ENCODE assay signal across 16 mouse cellular contexts in genomic region chr2:122158362-122158802, GRCm38 (mm10). TPM values are rescaled to one million over a fixed set of nuclear protein-coding genes. Genes with fewer than 3 reads are reported as not detected.
DNase-seq lines count a peak whose midpoint lies in the region; ATAC-seq and TF ChIP-seq lines count a peak whose summit lies in the region.
"Had no signal": no experiment of that assay in that cellular context is flagged by ENCODE, and none has a peak within 500 bp of the region (broad histone marks: within the 10 kb centered on the region; RNA-seq: fewer than 3 reads in every experiment).

No protein-coding gene starts in this region.

- TF ChIP-seq EP300 in liver, postnatal 0 days (IDR thresholded peaks at IDR 0.05; ENCODE audit: low read depth): no peak

- H3K4me1 ChIP-seq in liver, postnatal 0 days (ENCODE audit: insufficient read depth): peaks cover 12% of the 10 kb centered on the region
- H3K4me1 ChIP-seq in liver, embryonic 12.5 days: 0 out of 2 replicates have a peak, but pooled peaks cover 11% of the 10 kb centered on the region

- WGBS in liver, postnatal 0 days (ENCODE audit: insufficient replicate concordance): 57% methylated on average over 6 of the region's 6 CpGs
- 59% methylated on average over 6 of the region's 6 CpGs for WGBS in liver, embryonic 12.5 days (ENCODE audit: insufficient replicate concordance)

- intact Hi-C loops in heart, postnatal 36 days (cut with DNase I): no loop called here

- DNase-seq in heart, adult 11 months: peak; percentile 90
- no peak for DNase-seq in heart, postnatal 36 days
- DNase-seq in liver, postnatal 0 days: no peak
- peak; percentile 15 for DNase-seq in brain, adult 2 months (ENCODE audit: low read depth, low spot score)
- peak; percentile 35 for DNase-seq in lung, postnatal 36 days
- DNase-seq in spleen, postnatal 14 days (ENCODE audit: low spot score in 2 of 2): no peak
- no peak for DNase-seq in layer of hippocampus, adult 11-12 months (ENCODE audit: low spot score)
- DNase-seq: cerebellum, postnatal 14 days; thymus, adult 18-20 months had no signal

- TF ChIP-seq CTCF in liver, postnatal 0 days (IDR thresholded peaks at IDR 0.05; ENCODE audit: low read depth): no peak

- peaks cover 10% of the 10 kb centered on the region; the same call in 1 of the 2 replicates for H3K36me3 ChIP-seq in liver, postnatal 0 days (replicated peaks; ENCODE audit: insufficient read depth, low read length)
- H3K36me3 ChIP-seq in liver, embryonic 12.5 days: peaks cover 12% of the 10 kb centered on the region

- no peak overlapping the region for H3K9ac ChIP-seq in liver, postnatal 0 days (replicated peaks)
- no peak overlapping the region for H3K9ac ChIP-seq in liver, embryonic 12.5 days

- no peak overlapping the region for H3K4me3 ChIP-seq in liver, postnatal 0 days (ENCODE audit: low read depth, low read length)
- H3K4me3 ChIP-seq in liver, embryonic 12.5 days: no peak overlapping the region

- peak overlapping the region; percentile 46; the same call in 1 of the 2 replicates for H3K27ac ChIP-seq in liver, postnatal 0 days (ENCODE audit: low read depth)
- no peak overlapping the region for H3K27ac ChIP-seq in liver, embryonic 12.5 days

- H3K4me2 ChIP-seq in liver, postnatal 0 days (ENCODE audit: low read depth, low read length): no peak overlapping the region
- no peak overlapping the region for H3K4me2 ChIP-seq in liver, embryonic 12.5 days

- no peak for ATAC-seq in liver, postnatal 0 days
- ATAC-seq in liver, embryonic 12.5 days: no peak

- no peaks in the 10 kb centered on the region for H3K9me3 ChIP-seq in liver, postnatal 0 days (ENCODE audit: low read length)
- no peaks in the 10 kb centered on the region for H3K9me3 ChIP-seq in liver, embryonic 12.5 days (replicated peaks)

- H3K27me3 ChIP-seq in liver, postnatal 0 days (ENCODE audit: insufficient read depth, low read length): no peaks in the 10 kb centered on the region
- no peaks in the 10 kb centered on the region for H3K27me3 ChIP-seq in liver, embryonic 12.5 days (replicated peaks)

RNA-seq across cellular contexts. Expression of gene Trim69, which starts 2.1 kb away (rescaled TPM):
- under 1 TPM in 1 of 2 experiments, not detected in 1; 0.14 TPM for total RNA-seq in heart, postnatal 36 days (2021)
- not detected in 2 replicates for polyA plus RNA-seq in liver, postnatal 0 days (2015; fragmentation: Nextera tagmentation; extraction: Ambion mirVana)
- 0.07 TPM in 1 of 2 replicates, not detected in the other for polyA plus RNA-seq in liver, embryonic 12.5 days (2016; fragmentation: Nextera tagmentation; extraction: Ambion mirVana)
- total RNA-seq: layer of hippocampus, adult 18-20 months; left cerebral cortex, postnatal 14 days; megakaryocyte, adult 5-6 weeks; MEL had no signal
- polyA plus RNA-seq: heart, postnatal 0 days had no signal

RNA-seq across cellular contexts. Expression of gene B2m, which starts 10.9 kb away (rescaled TPM):
- total RNA-seq in heart, postnatal 36 days (2021): 100 to 1,000 TPM; 162 to 248 TPM
- 1,317 and 1,377 TPM in 2 replicates for polyA plus RNA-seq in liver, postnatal 0 days (2015; fragmentation: Nextera tagmentation; extraction: Ambion mirVana)
- polyA plus RNA-seq in liver, embryonic 12.5 days (2016; fragmentation: Nextera tagmentation; extraction: Ambion mirVana): 273 and 281 TPM in 2 replicates

RNA-seq across cellular contexts. Expression of gene Patl2, which starts 27.6 kb away (rescaled TPM):
- total RNA-seq in heart, postnatal 36 days (2021): not detected
- polyA plus RNA-seq in liver, postnatal 0 days (2015; fragmentation: Nextera tagmentation; extraction: Ambion mirVana): 0.14 and 0.18 TPM in 2 replicates
- 0.05 TPM in 1 of 2 replicates, not detected in the other for polyA plus RNA-seq in liver, embryonic 12.5 days (2016; fragmentation: Nextera tagmentation; extraction: Ambion mirVana)
- total RNA-seq: layer of hippocampus, adult 18-20 months; megakaryocyte, adult 5-6 weeks had no signal
- polyA plus RNA-seq: small intestine, adult 2 months had no signal

RNA-seq across cellular contexts. Expression of gene Terb2, which starts 27.7 kb away (rescaled TPM):
- total RNA-seq in heart, postnatal 36 days (2021): not detected
- not detected in 2 replicates for polyA plus RNA-seq in liver, postnatal 0 days (2015; fragmentation: Nextera tagmentation; extraction: Ambion mirVana)
- polyA plus RNA-seq in liver, embryonic 12.5 days (2016; fragmentation: Nextera tagmentation; extraction: Ambion mirVana): not detected in 2 replicates
- total RNA-seq: layer of hippocampus, adult 18-20 months; left cerebral cortex, postnatal 14 days; megakaryocyte, adult 5-6 weeks; MEL had no signal
- polyA plus RNA-seq: heart, postnatal 0 days; small intestine, adult 2 months had no signal

RNA-seq across cellular contexts. Expression of gene Spg11, which starts 40.2 kb away (rescaled TPM):
- total RNA-seq in heart, postnatal 36 days (2021): 10 to 100 TPM; 10.7 to 11.0 TPM
- 1.6 and 2.2 TPM in 2 replicates for polyA plus RNA-seq in liver, postnatal 0 days (2015; fragmentation: Nextera tagmentation; extraction: Ambion mirVana)
- 5.8 and 6.2 TPM in 2 replicates for polyA plus RNA-seq in liver, embryonic 12.5 days (2016; fragmentation: Nextera tagmentation; extraction: Ambion mirVana)

Comparison
In these comparisons a context has a peak if more than half of its experiments do, and no peak if none do; other contexts are left out.
1. DNase-seq: peak in heart, adult 11 months (single experiment), brain, adult 2 months (single experiment) and lung, postnatal 36 days (single experiment); none in heart, postnatal 36 days (0 of 2), liver, postnatal 0 days (single experiment), spleen, postnatal 14 days (0 of 2) and layer of hippocampus, adult 11-12 months (single experiment).